Mouse (Mus musculus) small intestine, adult 2 months (tissue): ENCODE data around the gene Mrpl28. TPM values are rescaled to one million over a fixed set of nuclear protein-coding genes. Genes with fewer than 3 reads are reported as not detected.
A peak's percentile ranks its signal among the peaks of the same experiment; 100 is the strongest.

ENCODE experiments used
- H3K27ac ChIP-seq: fragments of 200-500 bp; 2 replicates; pipeline ENCODE4 v1.5.1; 2012; ENCODE audit warnings: low read depth, low read length, control low read depth, inconsistent platforms; ENCODE audit not compliant: insufficient read depth
- H3K27me3 ChIP-seq: fragments of 200-500 bp; 2 replicates; pipeline ENCODE4 v1.6.1; 2012; ENCODE audit warnings: mild to moderate bottlenecking, moderate library complexity, low read length, inconsistent platforms; ENCODE audit not compliant: control insufficient read depth, insufficient read depth
- H3K36me3 ChIP-seq: fragments of 200-500 bp; 2 replicates; pipeline ENCODE4 v1.6.1; 2012; ENCODE audit warnings: mild to moderate bottlenecking, low read length, control low read depth, inconsistent platforms; ENCODE audit not compliant: control insufficient read depth, insufficient read depth
- H3K4me1 ChIP-seq: fragments of 200-500 bp; 2 replicates; pipeline ENCODE4 v1.6.1; 2012; ENCODE audit warnings: low read length, inconsistent platforms, mixed read lengths; ENCODE audit not compliant: control insufficient read depth, insufficient read depth, insufficient read length
- H3K4me3 ChIP-seq: fragments of 200-500 bp; 2 replicates; pipeline ENCODE4 v1.5.1; 2012; ENCODE audit warnings: low read depth, mild to moderate bottlenecking, control low read depth, inconsistent platforms, low read length, moderate library complexity
- CTCF ChIP-seq: fragments of 200-500 bp; IDR thresholded peaks from 2 replicates; pipeline ENCODE4 v1.5.1; 2012; ENCODE audit warnings: low read depth, mild to moderate bottlenecking, control low read depth, inconsistent platforms, low read length, moderate library complexity, mixed read lengths; ENCODE audit not compliant: insufficient replicate concordance, insufficient read length; ENCODE audit errors: extremely low read depth
- POLR2A ChIP-seq: fragments of 200-500 bp; IDR thresholded peaks from 2 replicates; pipeline ENCODE4 v1.6.1; 2012; ENCODE audit warnings: low read depth, mild to moderate bottlenecking, control low read depth, inconsistent platforms, low read length, moderate library complexity
- WGBS: fragments of 180-500 bp; shearing (Covaris S2); methylation state at CpG from one replicate; pipeline ENCODE4 v1.1.7; 2018; 5-methylcytosine and 5-hydroxymethylcytosine counted together
- polyA plus RNA-seq: library from polyadenylated mRNA; depleted of rRNA; stranded (reverse); fragments of >200 nt; gene quantifications from 2 replicates; pipeline ENCODE4 v1.2.3, GENCODE M21; 2012

Gene Mrpl28
- polyA plus RNA-seq, 1 experiment, result 82.5 TPM

GRCm38 (mm10) chr17:26131062-26131732, 7.9 kb downstream of the Mrpl28 start:
- H3K4me1 ChIP-seq, result peaks cover 2% of the 10 kb centered on the region; the same call in 1 of the 2 replicates
- no peak overlapping the region for H3K4me3 ChIP-seq
- no peak for TF ChIP-seq POLR2A
- no peak overlapping the region for H3K27ac ChIP-seq
- H3K36me3 ChIP-seq, result peaks cover 25% of the 10 kb centered on the region
- H3K27me3 ChIP-seq, result no peaks in the 10 kb centered on the region
- WGBS, result 92% methylated on average over 18 of the region's 18 CpGs

- Histone ChIP-seq H3K4me1 (peaks cover 2% of the 10 kb centered on the region; the same call in 1 of the 2 replicates), H3K27me3 (no peaks in the 10 kb centered on the region), H3K4me3 (no peak overlapping the region), H3K27ac (no peak overlapping the region), H3K36me3 (peaks cover 19% of the 10 kb centered on the region; the same call in 1 of the 2 replicates)
- no peak for TF ChIP-seq POLR2A
- TF ChIP-seq CTCF, result no peak
- 89% methylated on average over 18 of the region's 18 CpGs for WGBS
Observed at GRCm38 (mm10) chr17:26131856-26132853, 8.9 kb downstream of the Mrpl28 start.

GRCm38 (mm10) chr17:26137106-26137750, 13.9 kb downstream of the Mrpl28 start:
- peaks cover 6% of the 10 kb centered on the region; the same call in 1 of the 2 replicates for H3K4me1 ChIP-seq
- TF ChIP-seq POLR2A, result no peak
- TF ChIP-seq CTCF, result no peak
- no peaks in the 10 kb centered on the region for H3K36me3 ChIP-seq
- no peaks in the 10 kb centered on the region for H3K27me3 ChIP-seq
- H3K4me3 ChIP-seq, result no peak overlapping the region
- 84% methylated on average over 11 of the region's 11 CpGs for WGBS
- H3K27ac ChIP-seq, result no peak overlapping the region

- 61% methylated on average over 2 of the region's 2 CpGs for WGBS
- H3K4me3 ChIP-seq, result no peak overlapping the region
- H3K36me3 ChIP-seq, result peaks cover 2% of the 10 kb centered on the region; the same call in 1 of the 2 replicates
- H3K27me3 ChIP-seq, result no peaks in the 10 kb centered on the region
- no peak overlapping the region for H3K27ac ChIP-seq
- TF ChIP-seq CTCF (no peak), POLR2A (no peak)
- peaks cover 6% of the 10 kb centered on the region; the same call in 1 of the 2 replicates for H3K4me1 ChIP-seq
Observed at GRCm38 (mm10) chr17:26137751-26138130, 14.4 kb downstream of the Mrpl28 start.

GRCm38 (mm10) chr17:26138239-26138836, 15.0 kb downstream of the Mrpl28 start, which contains the start of gene Axin1:
TSS of gene Axin1 (plus strand) at chr17:26138688.
- Histone ChIP-seq H3K36me3 (peaks cover 7% of the 10 kb centered on the region), H3K27ac (0 out of 2 replicates have a peak within 1 kb of the TSS, but pooled peaks have one; percentile 27), H3K4me3 (peak within 1 kb of the TSS; percentile 87), H3K27me3 (no peaks in the 10 kb centered on the region), H3K4me1 (peaks cover 6% of the 10 kb centered on the region; the same call in 1 of the 2 replicates)
- 1% methylated on average over 42 of the region's 42 CpGs for WGBS
- TF ChIP-seq CTCF (peak; percentile 56; the same call in 1 of the 2 replicates), POLR2A (peak; percentile 85)

- Histone ChIP-seq H3K4me3 (peak overlapping the region; percentile 87), H3K36me3 (peaks cover 11% of the 10 kb centered on the region), H3K4me1 (peaks cover 3% of the 10 kb centered on the region; the same call in 1 of the 2 replicates), H3K27me3 (no peaks in the 10 kb centered on the region), H3K27ac (no peak overlapping the region)
- under 1% methylated on average over 56 of the region's 58 CpGs for WGBS
- no peak for TF ChIP-seq CTCF
- no peak for TF ChIP-seq POLR2A
Observed at GRCm38 (mm10) chr17:26138901-26139381, 15.6 kb downstream of the Mrpl28 start.
